Mouse (Mus musculus) layer of hippocampus, postnatal 25 days (tissue): ENCODE results near the gene Sv2b. TPM values are rescaled to one million over a fixed set of nuclear protein-coding genes. Genes with fewer than 3 reads are reported as not detected.

Experiments
- DNase-seq, 2 experiments: peaks; one replicate each; pipeline ENCODE4 v3.0.0; 2022; ENCODE audit warnings: mixed read lengths in 2 of 2, low spot score in 1 of 2; ENCODE audit errors: extremely low spot score in 1 of 2
- total RNA-seq, 2 experiments: library from RNA; stranded (reverse); gene quantifications; 2 replicates each; pipeline ENCODE4 v1.2.3; 2021

Sv2b gene
- total RNA-seq, 2 experiments from 2014 or later = 289 to 325 TPM

DNA sequence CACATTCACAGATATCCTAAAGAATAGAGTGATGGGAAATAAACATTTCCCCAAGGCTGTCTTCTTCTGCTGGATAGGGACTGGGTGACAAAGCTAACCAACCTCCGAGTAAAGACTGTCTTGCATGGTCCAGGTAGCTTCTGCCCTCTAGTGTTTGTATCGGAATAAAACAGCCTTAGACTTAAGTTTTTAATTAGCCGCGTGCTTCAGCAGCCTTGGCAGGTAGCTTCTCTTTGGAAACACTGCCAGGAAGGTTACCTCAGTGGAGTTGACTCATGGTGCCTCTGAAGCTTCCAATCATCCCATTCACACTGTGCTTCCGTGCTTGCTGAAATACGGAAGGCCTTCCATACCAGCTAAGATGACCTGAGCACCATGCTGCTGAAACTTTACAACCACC is 198.4 kb downstream of the Sv2b start:
- DNase-seq = no peak

DNA sequence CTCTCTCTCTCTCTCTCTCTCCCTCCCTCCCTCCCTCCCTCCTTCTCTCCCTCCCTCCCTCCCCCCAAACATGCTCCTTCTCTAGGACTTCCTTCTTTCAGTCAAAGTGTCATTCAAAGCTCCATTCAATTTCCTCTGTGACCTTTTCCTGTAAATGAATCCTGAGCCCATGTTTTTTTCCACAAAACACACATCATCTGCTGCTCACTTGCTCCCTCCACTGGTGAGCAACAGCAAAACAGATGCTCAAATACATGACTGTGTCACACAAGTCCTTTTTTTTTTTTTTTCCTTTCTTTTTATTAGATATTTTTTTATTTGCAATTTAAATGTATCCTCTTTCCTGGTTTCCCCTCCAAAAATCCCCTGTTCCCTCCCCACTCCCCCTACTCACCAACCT is 201.6 kb downstream of the Sv2b start:
- peak in 1 of 2 experiments; percentile 65 for DNase-seq

DNA sequence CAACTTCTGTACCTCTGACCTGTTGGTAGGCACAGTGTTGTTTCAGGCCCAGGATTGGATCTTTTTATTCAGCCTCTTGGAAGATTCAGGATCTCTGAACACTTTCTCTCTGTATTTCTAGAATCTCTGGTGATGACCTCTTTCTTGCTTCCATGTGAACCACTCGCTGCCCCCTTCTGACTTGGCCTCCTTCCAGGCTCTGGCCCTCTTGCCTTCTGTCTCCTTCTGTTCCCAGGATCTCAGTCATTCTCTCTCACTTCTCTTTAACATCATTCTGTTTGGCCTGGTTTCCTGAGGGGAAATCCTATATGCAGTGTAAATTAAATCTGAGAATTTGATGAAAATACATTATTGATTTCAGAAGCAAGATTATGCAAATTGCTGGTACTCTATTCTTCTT is 205.2 kb downstream of the Sv2b start:
- DNase-seq = no peak

DNA sequence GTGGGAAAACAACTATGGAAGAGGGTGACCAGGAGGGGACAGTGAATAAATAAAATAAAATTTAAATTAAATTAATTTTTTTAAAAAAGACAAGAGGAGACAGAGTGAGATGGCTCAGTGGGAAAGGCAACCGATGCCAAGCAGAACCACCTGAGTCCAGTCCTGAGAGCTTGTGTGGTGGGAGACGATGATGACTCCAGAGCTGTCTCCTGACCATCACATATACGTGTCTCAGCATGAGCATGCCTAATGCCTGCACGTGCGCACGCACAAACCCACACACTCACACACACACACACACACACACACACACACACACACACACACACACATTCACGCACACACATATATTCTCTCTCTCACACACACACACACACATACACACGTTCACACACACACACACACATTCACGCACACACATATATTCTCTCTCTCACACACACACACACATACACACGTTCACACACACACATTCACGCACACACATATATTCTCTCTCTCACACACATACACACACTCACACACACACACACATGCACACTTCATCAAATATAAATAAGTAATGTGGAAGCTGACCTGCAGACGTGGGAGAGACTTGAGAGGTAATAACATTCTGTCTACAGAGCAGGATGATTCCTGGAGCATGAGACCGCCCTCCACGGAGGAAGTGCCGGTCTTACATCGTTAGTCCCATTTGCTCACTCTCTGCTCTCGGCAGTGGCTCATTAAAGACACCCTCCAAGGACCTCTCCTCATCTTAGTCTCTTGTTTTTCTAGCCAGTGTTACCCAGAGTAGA is 206.3 kb downstream of the Sv2b start:
- DNase-seq = no peak

DNA sequence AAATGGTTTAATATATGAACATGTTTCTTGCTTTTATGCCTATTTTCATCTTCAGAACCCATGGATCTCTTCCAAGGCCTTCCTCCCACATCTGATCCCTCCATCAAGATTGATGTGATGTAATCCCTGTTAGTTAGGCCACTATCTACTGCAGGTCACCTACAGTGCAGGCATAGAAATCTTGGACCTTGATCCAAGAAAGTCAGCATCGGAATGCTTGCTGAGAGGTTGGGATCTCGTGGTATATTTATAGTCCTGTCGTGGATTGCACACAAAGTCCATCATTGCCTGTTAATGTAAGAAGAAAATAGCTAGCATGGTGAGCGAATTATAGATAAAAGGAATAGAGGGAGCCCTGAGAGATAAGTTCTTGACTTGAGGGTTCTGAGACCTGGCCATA is 223.6 kb downstream of the Sv2b start:
- DNase-seq = no peak

DNA sequence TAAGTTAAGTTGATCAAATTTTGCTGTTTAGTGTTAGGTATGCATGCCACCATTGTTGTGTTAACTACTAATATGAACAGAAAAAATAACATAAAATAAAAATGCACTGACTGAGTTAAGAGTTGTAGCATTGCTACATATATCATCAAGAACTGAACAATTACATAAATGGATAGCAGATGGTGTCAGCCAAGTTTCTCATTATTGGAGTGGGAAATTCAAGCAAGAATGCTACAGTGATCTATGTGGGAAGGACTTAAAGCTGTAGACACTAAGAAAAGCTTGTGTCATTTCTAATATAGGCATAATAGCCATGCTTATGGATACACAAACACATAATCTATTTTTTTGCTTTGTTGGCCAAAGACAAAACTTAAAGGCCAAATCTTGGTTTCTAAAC is 228.9 kb downstream of the Sv2b start:
- no peak for DNase-seq

DNA sequence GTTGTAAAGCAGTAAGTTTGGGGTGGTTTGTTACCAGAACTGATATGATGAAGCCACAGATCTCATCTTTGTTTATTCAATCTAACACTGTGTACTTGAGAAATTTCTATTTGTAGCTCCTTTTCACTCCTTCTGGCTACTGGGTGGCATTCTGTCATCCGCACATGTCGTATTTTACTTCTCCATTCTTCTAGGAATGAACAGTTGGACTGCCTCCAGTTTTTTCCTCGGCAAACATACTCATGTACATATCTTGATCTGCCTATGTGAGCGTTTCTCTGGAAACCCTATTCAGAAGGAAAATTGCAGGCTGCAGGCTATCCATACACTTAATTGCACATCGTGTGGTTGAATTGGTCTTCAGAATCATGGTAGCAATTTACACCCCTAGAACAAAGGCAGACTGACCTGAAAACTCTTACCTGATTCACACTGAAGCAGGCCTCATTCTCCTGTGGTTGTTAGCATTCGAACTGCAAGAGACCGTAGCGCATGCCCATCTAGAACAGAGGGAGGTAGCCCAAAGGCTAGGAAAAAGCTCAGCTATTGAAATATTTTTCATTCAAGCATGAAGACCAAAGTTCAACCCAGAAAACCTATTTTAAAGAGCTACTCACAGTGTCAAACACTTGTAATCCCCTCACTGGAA is 231.4 kb downstream of the Sv2b start:
- DNase-seq = no peak

Other genes with a start within 250 kb of the Sv2b start
- 10 to 100 TPM; 54.0 to 70.8 TPM for gene Akap13, start 146.3 kb upstream of the Sv2b start, total RNA-seq